Mouse (Mus musculus): ENCODE data around the gene Olfr456. TPM values are rescaled to one million over a fixed set of nuclear protein-coding genes. Genes with fewer than 3 reads are reported as not detected.
"Not testable (repeated sequence)": the region's sequence is repeated elsewhere in the genome, so short reads cannot be mapped to it uniquely, and the experiment has no call there.

The Olfr456 gene
- not detected in 2 replicates for polyA plus RNA-seq (2012; ENCODE audit: insufficient read depth, insufficient read length, missing spikeins)

GRCm38 (mm10) chr6:42487114-42487513 is at the start of gene Olfr456:
TSS of gene Olfr456 (minus strand) at chr6:42487214.
- no peaks in the 10 kb centered on the region for H3K4me1 ChIP-seq (ENCODE audit: control insufficient read depth, insufficient read depth, insufficient read length, low read length)

DNA sequence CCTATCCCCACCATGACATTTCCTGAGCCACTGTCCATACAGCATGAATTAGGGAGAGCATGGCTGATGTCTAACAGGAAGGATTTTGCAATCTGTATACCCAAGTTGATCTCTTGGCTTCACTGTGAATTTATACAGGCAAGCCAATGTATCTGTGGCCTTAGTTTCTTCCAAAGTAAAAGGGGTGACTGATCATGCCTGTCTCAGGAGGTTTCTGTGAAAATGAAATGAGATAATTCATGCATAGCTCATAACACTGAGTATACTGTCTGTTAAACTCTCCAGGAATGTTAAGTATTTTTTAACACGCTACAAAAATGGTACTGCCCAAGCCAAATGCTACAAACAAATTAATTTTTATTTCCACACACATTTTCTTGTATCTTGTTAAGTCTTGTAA is 26.4 kb upstream of the Olfr456 start:
- Histone ChIP-seq H3K4me1 (ENCODE audit: control insufficient read depth, insufficient read depth, insufficient read length, low read length) (no peaks in the 10 kb centered on the region), H3K4me3 (ENCODE audit: insufficient read depth, low read depth, low read length) (no peak overlapping the region), H3K27ac (replicated peaks; ENCODE audit: low read depth, low read length) (no peak overlapping the region)

More at GRCm38 (mm10) chr6:42487114-42487513, at the start of gene Olfr456:
- no peak within 1 kb of the TSS for H3K27ac ChIP-seq (replicated peaks; ENCODE audit: low read depth, low read length)
- no peak within 1 kb of the TSS for H3K4me3 ChIP-seq (ENCODE audit: insufficient read depth, low read depth, low read length)

- H3K27ac ChIP-seq (replicated peaks; ENCODE audit: low read depth, low read length), result no peak overlapping the region
- no peaks in the 10 kb centered on the region for H3K4me1 ChIP-seq (ENCODE audit: control insufficient read depth, insufficient read depth, insufficient read length, low read length)
- H3K4me3 ChIP-seq (ENCODE audit: insufficient read depth, low read depth, low read length), result no peak overlapping the region
Observed at GRCm38 (mm10) chr6:42509311-42509710, 22.3 kb upstream of the Olfr456 start.

DNA sequence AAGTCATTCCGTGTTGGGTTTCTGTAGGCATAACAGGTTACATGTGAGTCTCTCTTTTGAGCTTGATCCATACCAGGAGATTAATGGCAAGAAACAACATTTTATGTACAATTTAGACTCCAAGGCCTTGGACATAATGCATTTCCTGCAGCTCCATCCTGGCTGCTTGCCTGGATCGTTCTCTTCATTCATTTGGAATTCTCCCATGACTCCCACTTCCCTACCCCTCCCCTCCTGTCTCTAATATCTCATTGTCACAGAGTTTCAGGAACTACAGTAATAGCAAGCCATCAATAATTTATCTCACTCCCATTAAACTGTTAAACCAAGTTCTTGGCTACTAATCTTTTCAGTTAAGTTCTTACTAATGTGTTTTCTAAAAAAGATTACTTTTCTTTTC is 16.5 kb upstream of the Olfr456 start:
- no peaks in the 10 kb centered on the region for H3K4me1 ChIP-seq (ENCODE audit: control insufficient read depth, insufficient read depth, insufficient read length, low read length)
- no peak overlapping the region for H3K27ac ChIP-seq (replicated peaks; ENCODE audit: low read depth, low read length)
- H3K4me3 ChIP-seq (ENCODE audit: insufficient read depth, low read depth, low read length), result no peak overlapping the region

GRCm38 (mm10) chr6:42489731-42490130 is 2.7 kb upstream of the Olfr456 start:
- Histone ChIP-seq H3K27ac (replicated peaks; ENCODE audit: low read depth, low read length) (no peak overlapping the region), H3K4me1 (ENCODE audit: control insufficient read depth, insufficient read depth, insufficient read length, low read length) (no peaks in the 10 kb centered on the region), H3K4me3 (ENCODE audit: insufficient read depth, low read depth, low read length) (no peak overlapping the region)

GRCm38 (mm10) chr6:42484633-42485032 is 2.4 kb downstream of the Olfr456 start:
- Histone ChIP-seq H3K4me3 (ENCODE audit: insufficient read depth, low read depth, low read length) (no peak overlapping the region), H3K27ac (replicated peaks; ENCODE audit: low read depth, low read length) (no peak overlapping the region), H3K4me1 (ENCODE audit: control insufficient read depth, insufficient read depth, insufficient read length, low read length) (no peaks in the 10 kb centered on the region)

- Histone ChIP-seq H3K4me3 (ENCODE audit: insufficient read depth, low read depth, low read length) (no peak within 1 kb of the TSS), H3K27ac (replicated peaks; ENCODE audit: low read depth, low read length) (no peak within 1 kb of the TSS), H3K4me1 (ENCODE audit: control insufficient read depth, insufficient read depth, insufficient read length, low read length) (no peaks in the 10 kb centered on the region)
Observed at GRCm38 (mm10) chr6:42476235-42476634, 10.8 kb downstream of the Olfr456 start, which contains the start of gene Olfr457. TSS of gene Olfr457 (minus strand) at chr6:42476335.

GRCm38 (mm10) chr6:42471298-42471697 is 15.7 kb downstream of the Olfr456 start:
- H3K27ac ChIP-seq (replicated peaks; ENCODE audit: low read depth, low read length); H3K4me3 ChIP-seq (ENCODE audit: insufficient read depth, low read depth, low read length); H3K4me1 ChIP-seq (ENCODE audit: control insufficient read depth, insufficient read depth, insufficient read length, low read length): not testable (repeated sequence)

DNA sequence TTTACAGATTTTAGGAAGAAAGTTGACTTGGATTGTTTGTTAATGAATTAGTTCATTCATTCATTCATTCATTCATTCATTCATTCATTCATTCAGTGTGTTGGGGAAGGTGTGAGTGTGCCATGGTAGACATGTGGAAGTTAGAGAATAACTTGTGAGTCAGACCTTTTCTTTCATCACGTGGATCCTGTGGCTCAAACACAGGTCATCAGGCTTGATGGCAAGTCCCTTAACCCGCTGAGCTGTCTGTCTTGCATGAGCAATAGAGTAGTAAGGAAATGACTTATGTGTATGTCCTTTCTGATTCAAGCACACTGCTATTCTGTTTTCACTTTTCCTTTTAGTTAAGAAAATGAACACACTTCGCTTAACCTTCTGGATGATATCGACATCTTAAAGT is 16.5 kb downstream of the Olfr456 start:
- no peak overlapping the region for H3K4me3 ChIP-seq (ENCODE audit: insufficient read depth, low read depth, low read length)
- H3K4me1 ChIP-seq (ENCODE audit: control insufficient read depth, insufficient read depth, insufficient read length, low read length), result no peaks in the 10 kb centered on the region
- no peak overlapping the region for H3K27ac ChIP-seq (replicated peaks; ENCODE audit: low read depth, low read length)

GRCm38 (mm10) chr6:42465096-42465495 is 21.9 kb downstream of the Olfr456 start, which contains the start of gene Olfr458:
TSS of gene Olfr458 (minus strand) at chr6:42465196.
- H3K4me3 ChIP-seq (ENCODE audit: insufficient read depth, low read depth, low read length), result no peak within 1 kb of the TSS
- no peaks in the 10 kb centered on the region for H3K4me1 ChIP-seq (ENCODE audit: control insufficient read depth, insufficient read depth, insufficient read length, low read length)
- H3K27ac ChIP-seq (replicated peaks; ENCODE audit: low read depth, low read length), result no peak within 1 kb of the TSS

DNA sequence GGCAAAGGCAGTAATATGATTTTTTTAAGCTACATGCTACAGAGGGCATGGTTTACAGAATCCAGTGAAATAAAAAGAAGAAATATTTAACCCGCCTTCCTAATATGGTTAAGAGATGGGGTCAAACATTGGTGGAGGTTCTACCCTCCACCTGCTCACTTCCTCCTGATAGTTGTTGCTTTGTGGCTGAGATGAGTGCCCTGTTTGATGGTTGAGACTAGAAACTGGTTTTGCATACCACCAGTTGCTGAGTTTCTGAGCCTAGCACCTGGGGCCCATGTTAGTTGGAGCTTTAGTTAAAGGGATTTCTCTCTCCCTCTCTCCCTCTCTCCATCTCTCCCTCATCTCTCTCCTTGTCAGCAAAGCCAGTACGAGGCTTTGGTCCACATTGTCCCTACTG is 39.6 kb downstream of the Olfr456 start:
- no peak overlapping the region for H3K27ac ChIP-seq (replicated peaks; ENCODE audit: low read depth, low read length)
- H3K4me1 ChIP-seq (ENCODE audit: control insufficient read depth, insufficient read depth, insufficient read length, low read length), result no peaks in the 10 kb centered on the region
- no peak overlapping the region for H3K4me3 ChIP-seq (ENCODE audit: insufficient read depth, low read depth, low read length)

DNA sequence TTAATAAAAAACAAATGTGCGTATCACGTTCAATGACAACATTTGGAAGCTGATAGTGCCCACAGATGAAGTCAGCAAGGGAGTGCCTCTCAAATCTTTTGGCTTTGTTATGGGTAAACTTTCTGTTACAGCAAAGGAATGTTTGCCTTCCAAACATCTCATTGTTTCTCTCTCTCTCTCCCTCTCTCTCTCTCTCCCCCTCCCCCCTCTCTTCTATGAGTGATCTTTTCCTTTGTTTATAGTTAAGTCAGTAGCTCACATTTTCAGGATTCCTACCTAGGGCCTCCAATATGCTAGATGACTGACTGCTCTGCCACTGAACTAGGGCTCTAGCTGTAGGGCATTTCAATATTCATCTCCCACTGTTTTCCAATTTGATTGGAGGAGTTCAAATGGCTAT is 42.5 kb downstream of the Olfr456 start:
- no peak overlapping the region for H3K27ac ChIP-seq (replicated peaks; ENCODE audit: low read depth, low read length)
- no peak overlapping the region for H3K4me3 ChIP-seq (ENCODE audit: insufficient read depth, low read depth, low read length)
- H3K4me1 ChIP-seq (ENCODE audit: control insufficient read depth, insufficient read depth, insufficient read length, low read length), result no peaks in the 10 kb centered on the region

- Histone ChIP-seq H3K27ac (replicated peaks; ENCODE audit: low read depth, low read length) (no peak overlapping the region), H3K4me3 (ENCODE audit: insufficient read depth, low read depth, low read length) (no peak overlapping the region), H3K4me1 (ENCODE audit: control insufficient read depth, insufficient read depth, insufficient read length, low read length) (no peaks in the 10 kb centered on the region)
Observed at GRCm38 (mm10) chr6:42441395-42441794, 45.6 kb downstream of the Olfr456 start.

Other genes starting within 250 kb of the Olfr456 start
- 117 and 158 TPM in 2 replicates for gene Gstk1, start 241.3 kb downstream of the Olfr456 start, polyA plus RNA-seq (2012; ENCODE audit: insufficient read depth, insufficient read length, missing spikeins)
- 1.2 and 1.7 TPM in 2 replicates for gene Tmem139, start 225.2 kb downstream of the Olfr456 start, polyA plus RNA-seq (2012; ENCODE audit: insufficient read depth, insufficient read length, missing spikeins)
- 3.7 and 7.1 TPM in 2 replicates for gene Casp2, start 222.2 kb downstream of the Olfr456 start, polyA plus RNA-seq (2012; ENCODE audit: insufficient read depth, insufficient read length, missing spikeins)
- gene Clcn1, start 200.5 kb downstream of the Olfr456 start, polyA plus RNA-seq (2012; ENCODE audit: insufficient read depth, insufficient read length, missing spikeins), result 0.79 and 2.3 TPM in 2 replicates
- gene Fam131b, start 162.6 kb downstream of the Olfr456 start, polyA plus RNA-seq (2012; ENCODE audit: insufficient read depth, insufficient read length, missing spikeins), result not detected in 2 replicates
- gene Zyx, start 137.6 kb downstream of the Olfr456 start, polyA plus RNA-seq (2012; ENCODE audit: insufficient read depth, insufficient read length, missing spikeins), result 16.2 and 22.0 TPM in 2 replicates
- not detected in 2 replicates for gene Epha1, start 113.9 kb downstream of the Olfr456 start, polyA plus RNA-seq (2012; ENCODE audit: insufficient read depth, insufficient read length, missing spikeins)
- gene Tas2r143, start 87.0 kb downstream of the Olfr456 start, polyA plus RNA-seq (2012; ENCODE audit: insufficient read depth, insufficient read length, missing spikeins), result not detected in 2 replicates
- not detected in 2 replicates for gene Tas2r135, start 81.8 kb downstream of the Olfr456 start, polyA plus RNA-seq (2012; ENCODE audit: insufficient read depth, insufficient read length, missing spikeins)
- gene Tas2r126, start 52.7 kb downstream of the Olfr456 start, polyA plus RNA-seq (2012; ENCODE audit: insufficient read depth, insufficient read length, missing spikeins), result not detected in 2 replicates
- not detected in 2 replicates for gene Olfr458, start 22.0 kb downstream of the Olfr456 start, polyA plus RNA-seq (2012; ENCODE audit: insufficient read depth, insufficient read length, missing spikeins)
- gene Olfr457, start 10.9 kb downstream of the Olfr456 start, polyA plus RNA-seq (2012; ENCODE audit: insufficient read depth, insufficient read length, missing spikeins), result not detected in 2 replicates
- not detected in 2 replicates for gene Olfr455, start 60.4 kb upstream of the Olfr456 start, polyA plus RNA-seq (2012; ENCODE audit: insufficient read depth, insufficient read length, missing spikeins)
- gene Tcaf3, start 110.5 kb upstream of the Olfr456 start, polyA plus RNA-seq (2012; ENCODE audit: insufficient read depth, insufficient read length, missing spikeins), result not detected in 2 replicates
- 3.0 and 4.1 TPM in 2 replicates for gene Tcaf2, start 158.0 kb upstream of the Olfr456 start, polyA plus RNA-seq (2012; ENCODE audit: insufficient read depth, insufficient read length, missing spikeins)
- gene Tcaf1, start 222.9 kb upstream of the Olfr456 start, polyA plus RNA-seq (2012; ENCODE audit: insufficient read depth, insufficient read length, missing spikeins), result 7.3 and 8.3 TPM in 2 replicates

All from brown adipose tissue, adult 24 weeks (tissue).